Mouse (Mus musculus) heart, postnatal 25 days (tissue): ENCODE measurements around the gene Endog. TPM values are rescaled to one million over a fixed set of nuclear protein-coding genes. Genes with fewer than 3 reads are reported as not detected.

ENCODE experiments used
- DNase-seq: peaks from one replicate; pipeline ENCODE4 v3.0.0; 2022; ENCODE audit warnings: low spot score
- intact Hi-C: fragments of 180-260 bp; cut with DNase I; formaldehyde crosslinking; loops from one replicate; pipeline ENCODE4 v1.15.1; 2025
- total RNA-seq, 2 experiments: library from RNA; stranded (reverse); gene quantifications; 2 replicates each; pipeline ENCODE4 v1.2.3; 2021

Gene Endog
- total RNA-seq, 2 experiments from 2014 or later: 93.8 to 100 TPM

DNA sequence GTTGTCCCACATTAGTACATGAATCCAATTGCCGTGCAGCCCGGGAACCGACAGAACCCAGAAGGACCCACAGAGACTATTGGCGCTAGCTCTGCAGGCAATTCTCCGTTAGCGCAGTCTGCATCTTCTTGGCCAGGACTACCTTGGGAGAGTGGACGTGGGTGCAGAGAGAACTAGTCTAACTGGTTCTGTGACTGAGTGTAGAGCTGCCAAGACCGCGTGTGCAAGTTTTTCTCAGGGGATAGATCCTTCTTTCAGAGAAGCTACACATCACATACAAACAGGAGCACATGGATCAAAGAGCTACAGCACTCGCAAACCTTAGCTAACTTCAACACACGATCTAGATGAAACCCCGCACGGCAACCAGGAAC, 33.9 kb downstream of the Endog start:
- intact Hi-C loops: loop anchor here (1.0 kb wide), 2 partner anchors 32 to 65 kb away; partner anchors contain the start of gene Lrrc8a
- DNase-seq: no peak

DNA sequence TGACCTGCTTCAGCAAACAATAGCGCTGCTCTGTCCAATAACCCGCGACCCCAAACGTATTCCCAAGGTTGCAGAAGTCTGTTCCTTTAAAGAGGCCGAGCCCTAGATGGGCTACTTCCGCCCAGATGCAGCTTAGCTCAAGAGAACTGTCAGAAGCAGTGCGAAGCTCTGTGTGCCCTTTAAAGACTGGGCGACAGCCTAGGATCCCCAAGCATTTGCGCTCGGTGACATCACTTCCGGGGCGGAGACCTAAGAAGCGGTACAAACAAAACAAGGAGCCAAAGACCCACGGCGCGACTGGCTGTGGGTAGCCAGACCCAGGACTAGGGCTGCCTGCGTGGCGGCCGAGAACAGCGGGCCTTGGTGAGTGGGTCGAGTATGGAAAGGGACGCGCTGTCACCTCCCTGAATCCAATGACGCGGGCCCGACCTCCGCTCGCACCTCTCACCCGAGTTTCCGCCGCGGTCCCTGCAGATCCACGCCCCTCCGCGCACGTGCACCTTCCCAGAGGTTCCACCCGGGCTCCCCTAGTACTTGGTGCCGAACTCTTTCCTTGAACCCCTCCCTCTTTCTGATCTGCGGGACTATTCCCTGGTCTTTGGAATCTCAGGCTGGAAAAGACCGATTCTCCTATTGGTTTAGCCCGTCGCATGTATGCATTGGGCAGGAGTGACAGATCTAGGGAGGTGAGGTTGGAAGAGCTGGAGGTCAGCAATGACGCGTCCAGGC, 34.5 kb downstream of the Endog start, which contains the start of gene Kyat1:
Gene Kyat1, minus strand, starts transcription at position 219 of the 729 bp plus-strand sequence.
- intact Hi-C loops: loop anchor here (1.0 to 2.0 kb wide), 3 partner anchors 27 to 65 kb away; partner anchors contain the start of genes Lrrc8a and Spout1
- DNase-seq: peak; percentile 89

DNA sequence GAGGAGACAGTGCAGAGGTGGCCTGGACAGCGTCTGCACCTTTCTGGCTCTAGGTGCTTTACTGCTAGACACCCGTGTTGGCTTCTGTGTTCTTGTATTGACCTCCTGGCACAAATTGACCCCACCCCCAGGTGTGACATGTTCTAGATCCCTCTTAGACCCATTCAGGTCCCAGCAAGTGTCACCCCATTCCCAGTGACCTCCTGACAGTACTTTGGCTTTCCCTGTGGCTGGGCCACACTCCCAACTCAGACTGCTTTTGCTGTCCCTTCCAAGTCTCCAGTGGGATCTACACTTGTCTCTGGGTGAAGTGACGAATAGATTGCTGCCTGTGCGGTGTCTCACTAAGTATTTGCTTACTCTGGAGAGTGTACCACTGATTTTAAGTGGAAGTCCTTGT, 36.1 kb downstream of the Endog start:
- DNase-seq: no peak
- intact Hi-C loops: loop anchor here (2.0 kb wide), 1 partner anchor 29 kb away; the partner anchor contains the start of gene Spout1

DNA sequence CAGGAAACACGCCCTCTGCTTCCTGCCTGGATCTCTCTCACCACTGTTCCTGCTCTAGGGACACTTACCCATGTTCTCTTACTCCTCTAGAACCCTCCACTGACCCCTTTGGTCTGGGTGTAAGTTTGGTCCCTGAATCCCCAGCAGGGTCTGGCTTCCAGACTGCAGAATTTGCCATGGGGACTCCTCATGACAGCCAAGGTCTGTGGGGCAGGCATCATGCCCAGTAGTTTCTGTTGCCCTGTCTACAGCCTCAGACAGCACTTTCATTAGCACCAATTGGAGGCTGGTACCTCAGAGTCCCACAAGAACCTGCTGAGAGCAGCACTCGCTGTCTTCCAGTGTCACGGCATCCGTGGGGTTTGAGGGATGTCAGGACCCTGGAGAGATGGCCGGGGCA, 36.6 kb downstream of the Endog start:
- intact Hi-C loops: loop anchor here (2.0 kb wide), 1 partner anchor 29 kb away; the partner anchor contains the start of gene Spout1
- no peak for DNase-seq

DNA sequence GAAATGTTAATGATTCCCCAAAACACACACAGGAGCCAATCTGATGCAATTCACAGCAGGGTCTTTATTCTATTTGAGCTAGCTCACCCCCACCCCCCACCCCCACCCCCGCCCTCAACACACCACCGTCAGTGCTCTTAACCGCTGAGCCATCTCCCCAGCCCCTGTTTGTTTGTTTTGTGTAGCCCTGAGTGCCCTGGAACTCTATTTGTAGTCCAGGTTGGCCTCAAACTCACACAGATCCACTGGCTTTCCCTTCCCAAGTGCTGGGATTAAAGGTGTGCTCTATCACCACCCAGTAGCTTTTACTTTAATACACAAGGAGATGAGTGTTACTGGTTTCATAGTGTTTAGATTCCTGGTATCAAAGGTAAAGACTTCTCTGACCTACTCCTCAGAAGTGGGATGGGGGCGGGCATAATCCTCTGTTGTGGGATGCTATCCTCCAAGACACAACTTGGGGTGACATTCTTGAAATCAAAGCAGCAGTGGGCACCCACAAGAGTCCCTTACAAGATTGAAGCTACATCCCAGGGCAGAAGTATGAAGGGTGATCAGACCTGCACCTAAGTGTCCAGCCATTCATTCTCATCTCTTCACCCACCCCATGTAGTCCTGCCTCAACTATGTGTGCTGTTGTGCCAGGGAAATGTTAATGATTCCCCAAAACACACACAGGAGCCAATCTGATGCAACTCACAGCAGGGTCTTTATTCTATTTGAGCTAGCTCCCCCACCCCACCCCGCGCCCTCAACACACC, 40.3 kb downstream of the Endog start:
- no peak for DNase-seq
- intact Hi-C loops: no loop called here

DNA sequence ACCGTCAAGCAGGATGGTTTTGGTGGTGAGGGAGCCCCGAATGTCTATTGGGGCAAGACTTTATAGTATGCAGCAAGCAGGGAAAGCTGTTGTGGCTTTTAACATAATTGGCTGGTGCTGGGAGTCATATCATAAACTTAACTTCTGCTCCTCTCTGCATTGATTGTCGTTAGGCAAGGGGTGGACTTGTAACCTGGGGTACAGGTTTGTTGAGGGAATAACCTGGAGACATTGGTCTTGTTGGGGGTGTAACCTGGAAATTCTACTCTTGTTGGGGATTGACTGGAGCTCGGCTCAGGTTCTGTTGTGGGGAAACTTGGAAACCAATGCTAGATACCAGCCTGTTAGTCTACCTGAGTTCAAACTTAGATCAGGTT, 40.9 kb downstream of the Endog start:
- intact Hi-C loops: no loop called here

DNA sequence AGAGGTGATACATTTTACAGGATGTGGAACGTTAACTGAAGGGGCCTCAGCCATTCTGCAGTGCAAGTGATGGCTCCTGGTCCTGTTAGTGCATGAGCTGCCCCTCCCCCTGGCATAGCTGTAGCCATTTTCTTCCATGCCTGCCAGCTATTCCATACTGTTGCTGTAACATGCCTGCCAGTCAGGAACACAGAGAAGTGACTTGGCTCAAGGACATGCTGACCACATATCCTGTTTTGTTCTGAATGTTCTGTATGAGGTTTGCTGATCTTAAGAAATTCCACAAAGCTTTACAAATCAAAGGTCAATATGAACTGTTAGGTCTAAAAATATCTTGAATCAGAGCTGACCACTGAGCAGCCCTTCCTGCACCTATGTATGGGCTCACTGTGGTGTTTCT, 41.7 kb downstream of the Endog start:
- DNase-seq: no peak

More for the DNA sequence above, 40.9 kb downstream of the Endog start:
- DNase-seq: no peak

DNA sequence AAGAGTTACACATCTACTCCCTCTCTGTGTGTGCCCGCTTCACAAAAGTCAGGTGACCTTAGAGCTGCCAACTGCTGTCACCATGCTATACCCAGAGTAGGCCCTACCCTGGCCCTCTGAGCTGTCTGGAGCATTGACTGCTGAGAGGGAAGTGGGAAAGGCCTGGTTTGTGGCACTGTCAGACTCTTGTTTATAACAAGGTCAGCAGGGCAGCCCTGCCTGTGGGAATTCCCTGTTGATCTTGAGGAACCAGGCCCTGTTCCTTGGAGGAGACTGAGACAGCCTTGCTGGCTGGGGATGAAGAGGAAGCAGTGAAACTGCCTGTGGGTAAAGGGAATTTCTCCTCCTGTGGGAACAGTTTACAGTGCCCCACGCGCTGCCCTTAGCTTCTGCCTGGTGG, 43.5 kb downstream of the Endog start:
- no peak for DNase-seq
- intact Hi-C loops: no loop called here

More for the DNA sequence above, 41.7 kb downstream of the Endog start:
- intact Hi-C loops: no loop called here

DNA sequence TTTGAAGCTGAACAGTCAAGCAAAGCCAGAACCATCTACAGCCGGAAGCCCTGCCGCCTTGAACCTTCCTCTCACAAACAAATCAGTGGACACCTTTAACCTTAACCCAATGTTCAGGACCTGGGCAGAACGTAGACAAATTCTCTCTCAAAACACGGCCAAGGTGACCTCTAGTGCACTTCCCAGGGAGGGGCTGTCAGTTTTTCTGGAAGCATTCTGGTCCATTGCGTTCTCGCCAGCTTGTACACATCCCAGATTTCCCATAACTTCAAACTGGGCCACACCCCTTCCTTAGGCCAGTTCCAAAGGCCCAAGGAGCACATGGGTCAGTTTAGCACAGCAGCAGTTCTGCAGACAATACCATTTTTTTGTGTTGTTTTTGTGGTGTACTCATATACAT, 44.2 kb downstream of the Endog start:
- peak; percentile 42 for DNase-seq
- intact Hi-C loops: no loop called here

DNA sequence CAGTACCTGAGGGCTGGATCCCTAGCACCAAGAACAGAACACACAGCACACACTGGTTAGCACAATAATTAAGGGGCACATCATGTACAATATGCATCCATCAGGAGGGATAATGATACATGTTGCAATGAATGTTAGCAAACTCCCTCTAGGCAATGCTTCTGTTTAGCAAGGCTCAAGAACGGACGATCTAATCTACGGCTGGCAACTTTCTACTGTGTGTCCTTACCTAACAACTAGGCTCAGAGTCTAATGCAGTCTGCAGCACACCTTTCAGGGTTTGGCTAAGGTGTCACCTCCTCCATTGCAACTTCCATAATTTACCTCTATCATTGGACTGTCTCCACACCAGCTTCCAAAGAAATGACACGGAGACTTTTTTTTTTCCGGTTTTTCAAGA, 45.0 kb downstream of the Endog start:
- DNase-seq: no peak
- intact Hi-C loops: no loop called here

Other genes starting within 250 kb of the Endog start
- gene Gle1, start 236.1 kb upstream of the Endog start, total RNA-seq: 10 to 100 TPM; 25.4 to 26.6 TPM
- gene Sptan1, start 205.9 kb upstream of the Endog start, total RNA-seq: 100 to 1,000 TPM; 208 to 216 TPM
- gene Wdr34, start 122.6 kb upstream of the Endog start, total RNA-seq: 1 to 10 TPM; 6.5 to 6.8 TPM
- 100 to 1,000 TPM in 1 of 2 experiments, 10 to 100 TPM in 1; 95.8 to 106 TPM for gene Set, start 114.1 kb upstream of the Endog start, total RNA-seq
- 10 to 100 TPM; 10.5 to 13.2 TPM for gene Pkn3, start 93.8 kb upstream of the Endog start, total RNA-seq
- 1 to 10 TPM; 3.9 to 4.7 TPM for gene Zdhhc12, start 77.8 kb upstream of the Endog start, total RNA-seq
- gene Zer1, start 46.9 kb upstream of the Endog start, total RNA-seq: 10 to 100 TPM; 23.5 to 26.7 TPM
- gene Tbc1d13, start 37.7 kb upstream of the Endog start, total RNA-seq: 10 to 100 TPM; 19.9 to 23.0 TPM
- 1 to 10 TPM; 4.5 to 6.1 TPM for gene Spout1, start 7.0 kb downstream of the Endog start, total RNA-seq
- 10 to 100 TPM; 43.1 to 44.0 TPM for gene Kyat1, start 34.4 kb downstream of the Endog start, total RNA-seq
- gene Lrrc8a, start 66.2 kb downstream of the Endog start, total RNA-seq: 10 to 100 TPM; 58.2 to 66.7 TPM
- 1 to 10 TPM; 3.7 to 4.4 TPM for gene Gm28035, start 69.1 kb downstream of the Endog start, total RNA-seq
- gene Phyhd1, start 94.7 kb downstream of the Endog start, total RNA-seq: 100 to 1,000 TPM in 1 of 2 experiments, 10 to 100 TPM in 1; 94.8 to 104 TPM
- under 1 TPM in 1 of 2 experiments, not detected in 1; 0.91 TPM for gene Gm28038, start 109.5 kb downstream of the Endog start, total RNA-seq
- gene Dolk, start 114.8 kb downstream of the Endog start, total RNA-seq: 10 to 100 TPM; 23.6 to 26.3 TPM
- gene Nup188, start 114.9 kb downstream of the Endog start, total RNA-seq: 10 to 100 TPM; 19.6 to 20.0 TPM
- 10 to 100 TPM; 39.7 to 40.3 TPM for gene Sh3glb2, start 187.8 kb downstream of the Endog start, total RNA-seq
- 10 to 100 TPM; 68.5 to 74.0 TPM for gene Miga2, start 192.7 kb downstream of the Endog start, total RNA-seq
- 10 to 100 TPM in 1 of 2 experiments, 1 to 10 TPM in 1; 8.3 to 10.4 TPM for gene Dolpp1, start 220.8 kb downstream of the Endog start, total RNA-seq
- gene Crat, start 244.3 kb downstream of the Endog start, total RNA-seq: 100 to 1,000 TPM; 433 to 486 TPM
- 10 to 100 TPM; 91.2 to 92.3 TPM for gene Ptpa, start 244.5 kb downstream of the Endog start, total RNA-seq